Mouse (Mus musculus) midbrain, embryonic 13.5 days (tissue): ENCODE measurements around the gene Rfwd3. TPM values are rescaled to one million over a fixed set of nuclear protein-coding genes. Genes with fewer than 3 reads are reported as not detected.
A peak's percentile ranks its signal among the peaks of the same experiment; 100 is the strongest.
"Not testable (repeated sequence)": the region's sequence is repeated elsewhere in the genome, so short reads cannot be mapped to it uniquely, and the experiment has no call there.

Experiments used
- ATAC-seq: fragments of 200-750 bp; cut with Nextera tagmentation; 2 replicates; pipeline ENCODE4 v1.8.0; 2017; ENCODE audit warnings: mild to moderate bottlenecking, moderate TSS enrichment, moderate library complexity
- H3K27ac ChIP-seq: fragments of 300-500 bp; sonication (generic); 2 replicates; pipeline ENCODE4 v1.5.1; 2015; ENCODE audit warnings: inconsistent platforms, mild to moderate bottlenecking, moderate library complexity
- H3K27me3 ChIP-seq: fragments of 300-500 bp; sonication (generic); 2 replicates; pipeline ENCODE4 v1.6.1; 2015; ENCODE audit warnings: mild to moderate bottlenecking, inconsistent platforms
- H3K36me3 ChIP-seq: fragments of 300-500 bp; sonication (generic); 2 replicates; pipeline ENCODE4 v1.6.1; 2015; ENCODE audit warnings: mild to moderate bottlenecking, inconsistent platforms
- H3K4me1 ChIP-seq: fragments of 300-500 bp; sonication (generic); replicated peaks from 2 replicates; pipeline ENCODE4 v1.6.1; 2015; ENCODE audit warnings: inconsistent platforms
- H3K4me2 ChIP-seq: fragments of 300-500 bp; sonication (generic); replicated peaks from 2 replicates; pipeline ENCODE4 v1.6.1; 2015; ENCODE audit warnings: moderate library complexity, mild to moderate bottlenecking, inconsistent platforms
- H3K4me3 ChIP-seq: fragments of 300-500 bp; sonication (generic); replicated peaks from 2 replicates; pipeline ENCODE4 v1.5.1; 2015; ENCODE audit warnings: mild to moderate bottlenecking, inconsistent platforms
- H3K9ac ChIP-seq: fragments of 300-500 bp; sonication (generic); replicated peaks from 2 replicates; pipeline ENCODE4 v1.6.1; 2015; ENCODE audit warnings: mild to moderate bottlenecking, inconsistent platforms
- H3K9me3 ChIP-seq: fragments of 300-500 bp; sonication (generic); 2 replicates; pipeline ENCODE4 v1.6.1; 2016; ENCODE audit warnings: mild to moderate bottlenecking, inconsistent platforms
- WGBS: fragments of 180-500 bp; shearing (Covaris S2); methylation state at CpG from one replicate; pipeline ENCODE4 v1.1.7; 2015; 5-methylcytosine and 5-hydroxymethylcytosine counted together
- polyA plus RNA-seq: library from polyadenylated mRNA; unstranded; fragments of >200 nt; fragmentation: Nextera tagmentation; extraction: Ambion mirVana; gene quantifications from 2 replicates; pipeline ENCODE4 v1.2.1, GENCODE M21; 2015

Rfwd3 gene
- polyA plus RNA-seq: 36.3 and 37.5 TPM in 2 replicates

GRCm38 (mm10) chr8:111299821-111300568 lies at the start of gene Rfwd3:
TSS of gene Rfwd3 (minus strand) at chr8:111300222.
- under 1% methylated on average over 62 of the region's 67 CpGs for WGBS
- H3K9me3 ChIP-seq: no peaks in the 10 kb centered on the region
- H3K4me2 ChIP-seq: peak within 1 kb of the TSS; percentile 73
- peak within 1 kb of the TSS; percentile 92 for H3K9ac ChIP-seq
- no peaks in the 10 kb centered on the region for H3K27me3 ChIP-seq
- ATAC-seq: peak; percentile 99
- H3K36me3 ChIP-seq: peaks cover 17% of the 10 kb centered on the region
- peaks cover 16% of the 10 kb centered on the region for H3K4me1 ChIP-seq
- peak within 1 kb of the TSS; percentile 81 for H3K27ac ChIP-seq
- H3K4me3 ChIP-seq: peak within 1 kb of the TSS; percentile 96

- Histone ChIP-seq H3K27me3 (peaks cover 23% of the 10 kb centered on the region), H3K9me3 (no peaks in the 10 kb centered on the region), H3K4me1 (no peaks in the 10 kb centered on the region; the same call in 1 of the 2 replicates), H3K4me2 (no peak overlapping the region), H3K36me3 (no peaks in the 10 kb centered on the region), H3K4me3 (no peak overlapping the region), H3K27ac (no peak overlapping the region), H3K9ac (no peak overlapping the region)
- ATAC-seq: no peak
- 22% methylated on average over 5 of the region's 5 CpGs for WGBS
These were observed 43.2 kb upstream of the Rfwd3 start for GRCm38 (mm10) chr8:111343225-111343624.

- Histone ChIP-seq H3K4me2 (no peak overlapping the region), H3K27me3 (peaks cover 37% of the 10 kb centered on the region), H3K9me3 (no peaks in the 10 kb centered on the region), H3K9ac (no peak overlapping the region), H3K4me3 (no peak overlapping the region), H3K36me3 (no peaks in the 10 kb centered on the region), H3K27ac (no peak overlapping the region), H3K4me1 (peaks cover 6% of the 10 kb centered on the region)
- ATAC-seq: no peak
- 76% methylated on average over 3 of the region's 3 CpGs for whole genome bisulfite sequencing
These were observed 40.2 kb upstream of the Rfwd3 start for GRCm38 (mm10) chr8:111340186-111340585.

- H3K9ac ChIP-seq: no peak overlapping the region
These were observed 38.6 kb upstream of the Rfwd3 start for GRCm38 (mm10) chr8:111338370-111339208.

GRCm38 (mm10) chr8:111337890-111338347 lies 37.9 kb upstream of the Rfwd3 start, which contains the start of gene Mlkl:
TSS of gene Mlkl (minus strand) at chr8:111338177.
- Histone ChIP-seq H3K4me1 (peaks cover 6% of the 10 kb centered on the region), H3K36me3 (no peaks in the 10 kb centered on the region), H3K9me3 (no peaks in the 10 kb centered on the region), H3K4me3 (peak within 1 kb of the TSS; percentile 40), H3K27ac (no peak within 1 kb of the TSS), H3K4me2 (peak within 1 kb of the TSS; percentile 71), H3K27me3 (peaks cover 37% of the 10 kb centered on the region), H3K9ac (peak within 1 kb of the TSS; percentile 43; the same call in 1 of the 2 replicates)
- under 1% methylated on average over 29 of the region's 29 CpGs for WGBS
- ATAC-seq: no peak

More at GRCm38 (mm10) chr8:111338370-111339208, 38.6 kb upstream of the Rfwd3 start:
- Histone ChIP-seq H3K4me2 (peak overlapping the region; percentile 71), H3K36me3 (no peaks in the 10 kb centered on the region), H3K4me3 (peak overlapping the region; percentile 40), H3K9me3 (no peaks in the 10 kb centered on the region), H3K4me1 (peaks cover 6% of the 10 kb centered on the region), H3K27ac (no peak overlapping the region), H3K27me3 (peaks cover 37% of the 10 kb centered on the region)
- 52% methylated on average over 12 of the region's 12 CpGs for WGBS
- ATAC-seq: no peak

- H3K4me3 ChIP-seq: peak overlapping the region; percentile 40
- peaks cover 6% of the 10 kb centered on the region for H3K4me1 ChIP-seq
- H3K9me3 ChIP-seq: no peaks in the 10 kb centered on the region
- H3K27me3 ChIP-seq: peaks cover 37% of the 10 kb centered on the region
- no peak overlapping the region for H3K27ac ChIP-seq
- 32% methylated on average over 17 of the region's 17 CpGs for WGBS
- no peak for ATAC-seq
- peak overlapping the region; percentile 43; the same call in 1 of the 2 replicates for H3K9ac ChIP-seq
- H3K36me3 ChIP-seq: no peaks in the 10 kb centered on the region
- peak overlapping the region; percentile 71 for H3K4me2 ChIP-seq
These were observed 37.4 kb upstream of the Rfwd3 start for GRCm38 (mm10) chr8:111337311-111337889.

GRCm38 (mm10) chr8:111336692-111337091 lies 36.7 kb upstream of the Rfwd3 start:
- no peak for ATAC-seq
- Histone ChIP-seq H3K27me3 (peaks cover 37% of the 10 kb centered on the region), H3K4me1 (peaks cover 6% of the 10 kb centered on the region), H3K36me3 (no peaks in the 10 kb centered on the region), H3K4me2 (no peak overlapping the region), H3K9me3 (no peaks in the 10 kb centered on the region), H3K9ac (no peak overlapping the region), H3K4me3 (no peak overlapping the region), H3K27ac (no peak overlapping the region)
- 78% methylated on average over 4 of the region's 4 CpGs for WGBS

- H3K9me3 ChIP-seq: no peaks in the 10 kb centered on the region
- no peak for ATAC-seq
- 89% methylated on average over 6 of the region's 6 CpGs for WGBS
These were observed 25.3 kb upstream of the Rfwd3 start for GRCm38 (mm10) chr8:111325222-111325790.

GRCm38 (mm10) chr8:111314729-111315128 lies 14.7 kb upstream of the Rfwd3 start:
- WGBS: 87% methylated on average over 12 of the region's 12 CpGs
- Histone ChIP-seq H3K4me3 (no peak overlapping the region), H3K4me2 (no peak overlapping the region), H3K27ac (no peak overlapping the region), H3K36me3 (no peaks in the 10 kb centered on the region), H3K9me3 (no peaks in the 10 kb centered on the region), H3K4me1 (no peaks in the 10 kb centered on the region), H3K9ac (no peak overlapping the region), H3K27me3 (no peaks in the 10 kb centered on the region)
- no peak for ATAC-seq

More at GRCm38 (mm10) chr8:111325222-111325790, 25.3 kb upstream of the Rfwd3 start:
- Histone ChIP-seq H3K36me3 (no peaks in the 10 kb centered on the region), H3K9ac (no peak overlapping the region), H3K4me2 (no peak overlapping the region), H3K27ac (no peak overlapping the region), H3K4me1 (no peaks in the 10 kb centered on the region), H3K27me3 (no peaks in the 10 kb centered on the region), H3K4me3 (no peak overlapping the region)

GRCm38 (mm10) chr8:111313961-111314360 lies 13.9 kb upstream of the Rfwd3 start:
- H3K27ac ChIP-seq, H3K9me3 ChIP-seq, H3K9ac ChIP-seq, H3K27me3 ChIP-seq, H3K36me3 ChIP-seq, H3K4me2 ChIP-seq, H3K4me3 ChIP-seq, H3K4me1 ChIP-seq, ATAC-seq: not testable (repeated sequence)
- 91% methylated on average over 6 of the region's 6 CpGs for WGBS

- ATAC-seq: no peak
- H3K4me1 ChIP-seq: no peaks in the 10 kb centered on the region
- 73% methylated on average over 3 of the region's 3 CpGs for WGBS
- H3K4me3 ChIP-seq: no peak overlapping the region
- no peak overlapping the region for H3K27ac ChIP-seq
- no peaks in the 10 kb centered on the region for H3K9me3 ChIP-seq
- no peaks in the 10 kb centered on the region for H3K36me3 ChIP-seq
- H3K27me3 ChIP-seq: no peaks in the 10 kb centered on the region
- H3K4me2 ChIP-seq: no peak overlapping the region
- no peak overlapping the region for H3K9ac ChIP-seq
These were observed 12.7 kb upstream of the Rfwd3 start for GRCm38 (mm10) chr8:111312758-111313162.
